Mouse (Mus musculus) heart, embryonic 11.5 days (tissue): Measurements from ENCODE around the gene Shroom4. TPM values are rescaled to one million over a fixed set of nuclear protein-coding genes. Genes with fewer than 3 reads are reported as not detected.
"Not testable (repeated sequence)": the region's sequence is repeated elsewhere in the genome, so short reads cannot be mapped to it uniquely, and the experiment has no call there.

Source experiments
- ATAC-seq: fragments of 200-750 bp; cut with Nextera tagmentation; replicated peaks from 2 replicates; pipeline ENCODE4 v1.8.0; 2017; ENCODE audit warnings: moderate library complexity; ENCODE audit not compliant: insufficient number of reproducible peaks, low FRiP score, low TSS enrichment
- H3K27ac ChIP-seq: fragments of 300-500 bp; sonication (generic); 2 replicates; pipeline ENCODE4 v1.5.1; 2014; ENCODE audit warnings: mild to moderate bottlenecking, low read depth, low read length
- H3K27me3 ChIP-seq: fragments of 300-500 bp; sonication (generic); 2 replicates; pipeline ENCODE4 v1.6.1; 2014; ENCODE audit warnings: mild to moderate bottlenecking, low read length, mixed read lengths; ENCODE audit not compliant: control insufficient read depth, insufficient read depth
- H3K36me3 ChIP-seq: fragments of 300-500 bp; sonication (generic); 2 replicates; pipeline ENCODE4 v1.6.1; 2014; ENCODE audit warnings: mild to moderate bottlenecking, low read length, moderate library complexity, mixed read lengths; ENCODE audit not compliant: control insufficient read depth, insufficient read depth
- H3K4me1 ChIP-seq: fragments of 300-500 bp; sonication (generic); 2 replicates; pipeline ENCODE4 v1.6.1; 2014; ENCODE audit warnings: low read length; ENCODE audit not compliant: control insufficient read depth, insufficient read depth
- H3K4me2 ChIP-seq: fragments of 300-500 bp; sonication (generic); 2 replicates; pipeline ENCODE4 v1.6.1; 2014; ENCODE audit warnings: mild to moderate bottlenecking, moderate library complexity
- H3K4me3 ChIP-seq: fragments of 300-500 bp; sonication (generic); 2 replicates; pipeline ENCODE4 v1.5.1; 2014; ENCODE audit warnings: low read depth, low read length
- H3K9ac ChIP-seq: fragments of 300-500 bp; sonication (generic); 2 replicates; pipeline ENCODE4 v1.6.1; 2014; ENCODE audit warnings: mild to moderate bottlenecking, low read depth, low read length, moderate library complexity
- H3K9me3 ChIP-seq: fragments of 300-500 bp; sonication (generic); replicated peaks from 2 replicates; pipeline ENCODE4 v1.6.1; 2016; ENCODE audit warnings: low read length; ENCODE audit not compliant: control insufficient read depth
- WGBS: fragments of 180-500 bp; shearing (Covaris S2); extraction: QIAGEN DNeasy Blood & Tissue Kit; methylation state at CpG from one replicate; pipeline ENCODE4 v1.1.7; 2014; ENCODE audit not compliant: insufficient replicate concordance; 5-methylcytosine and 5-hydroxymethylcytosine counted together
- polyA plus RNA-seq: library from polyadenylated mRNA; unstranded; fragments of >200 nt; fragmentation: Nextera tagmentation; extraction: Ambion mirVana; gene quantifications from 2 replicates; pipeline ENCODE4 v1.2.1, GENCODE M21; 2014

Gene Shroom4
- polyA plus RNA-seq, 1 experiment from 2014 or later, result 5.2 TPM

DNA sequence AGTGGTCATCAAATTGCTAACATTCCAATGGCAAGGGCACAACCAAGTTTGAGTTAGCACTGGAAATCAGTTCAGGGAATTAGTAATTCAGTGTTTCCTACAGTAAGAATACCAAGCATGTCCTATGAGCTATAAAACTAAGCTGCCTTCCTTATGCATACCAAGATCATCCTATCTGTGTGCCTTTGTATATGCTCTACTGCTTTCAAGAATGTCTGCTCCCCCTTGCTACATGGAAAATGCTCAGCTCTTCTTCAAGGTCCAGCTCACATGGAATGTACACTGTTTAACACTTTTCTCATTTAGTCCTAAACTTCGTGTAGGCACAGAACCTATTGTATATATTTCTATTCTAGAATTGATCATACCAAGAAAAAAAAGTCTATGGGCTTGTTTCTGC lies 69.6 kb downstream of the Shroom4 start:
- WGBS, result no CpG with 5 or more reads among the region's 1 CpGs
- ATAC-seq, H3K9me3 ChIP-seq: not testable (repeated sequence)

DNA sequence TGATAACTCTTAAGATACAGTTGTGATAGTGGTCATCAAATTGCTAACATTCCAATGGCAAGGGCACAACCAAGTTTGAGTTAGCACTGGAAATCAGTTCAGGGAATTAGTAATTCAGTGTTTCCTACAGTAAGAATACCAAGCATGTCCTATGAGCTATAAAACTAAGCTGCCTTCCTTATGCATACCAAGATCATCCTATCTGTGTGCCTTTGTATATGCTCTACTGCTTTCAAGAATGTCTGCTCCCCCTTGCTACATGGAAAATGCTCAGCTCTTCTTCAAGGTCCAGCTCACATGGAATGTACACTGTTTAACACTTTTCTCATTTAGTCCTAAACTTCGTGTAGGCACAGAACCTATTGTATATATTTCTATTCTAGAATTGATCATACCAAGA lies 72.9 kb downstream of the Shroom4 start:
- H3K36me3 ChIP-seq, ATAC-seq, H3K27me3 ChIP-seq, H3K27ac ChIP-seq, H3K4me1 ChIP-seq, H3K9ac ChIP-seq, H3K4me2 ChIP-seq, H3K4me3 ChIP-seq, H3K9me3 ChIP-seq: not testable (repeated sequence)
- WGBS, result no CpG with 5 or more reads among the region's 1 CpGs

More for the DNA sequence above, 69.6 kb downstream of the Shroom4 start:
- not testable (repeated sequence) for H3K4me3 ChIP-seq, H3K4me2 ChIP-seq, H3K9ac ChIP-seq, H3K36me3 ChIP-seq, H3K27ac ChIP-seq, H3K4me1 ChIP-seq, H3K27me3 ChIP-seq

DNA sequence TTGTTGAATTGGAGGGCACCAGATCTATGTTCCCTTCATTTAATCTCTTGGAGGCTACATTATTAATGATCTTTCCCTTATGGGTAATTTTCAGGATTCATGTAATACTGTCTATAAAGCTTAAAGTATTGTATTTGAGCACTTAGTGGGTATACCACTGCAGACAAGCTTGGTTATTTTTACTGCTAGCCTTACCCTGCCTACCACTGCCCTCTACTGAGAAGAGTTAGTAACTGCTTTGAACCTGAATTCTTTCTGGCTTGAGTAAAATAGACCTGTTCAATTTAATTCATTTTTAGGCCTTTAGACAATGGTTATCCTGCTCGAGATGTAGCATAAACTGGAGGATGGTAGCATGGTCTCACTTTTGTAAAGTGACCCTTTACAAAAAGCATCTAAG lies 75.5 kb downstream of the Shroom4 start:
- WGBS, result 36% methylated on average over 1 of the region's 1 CpGs
- ATAC-seq, result no peak
- no peaks in the 10 kb centered on the region for H3K9me3 ChIP-seq

DNA sequence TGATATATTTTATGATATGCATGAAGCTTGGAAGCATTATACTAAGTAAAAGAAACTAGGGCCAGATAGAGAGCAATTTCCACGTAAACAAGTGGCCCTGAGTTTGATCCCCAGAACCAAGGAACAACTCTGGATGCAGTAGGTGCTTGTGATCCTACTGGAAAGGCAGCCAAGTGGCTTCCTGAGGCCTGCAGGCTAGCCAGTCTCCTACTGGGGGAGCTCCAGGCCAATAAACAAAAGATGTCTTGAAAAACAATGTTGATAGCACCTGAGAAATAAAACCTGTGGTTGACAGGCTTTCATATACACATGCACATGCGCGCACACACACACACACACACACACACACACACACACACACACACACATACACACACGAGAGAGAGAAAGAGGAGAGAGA lies 82.6 kb downstream of the Shroom4 start:
- Histone ChIP-seq H3K9me3 (no peaks in the 10 kb centered on the region), H3K4me2 (no peak overlapping the region), H3K9ac (no peak overlapping the region), H3K27ac (no peak overlapping the region), H3K4me1 (no peaks in the 10 kb centered on the region), H3K27me3 (no peaks in the 10 kb centered on the region), H3K4me3 (no peak overlapping the region), H3K36me3 (no peaks in the 10 kb centered on the region)
- no peak for ATAC-seq
- WGBS, result 68% methylated on average over 4 of the region's 4 CpGs

More for the DNA sequence above, 75.5 kb downstream of the Shroom4 start:
- Histone ChIP-seq H3K9ac (no peak overlapping the region), H3K4me3 (no peak overlapping the region), H3K36me3 (no peaks in the 10 kb centered on the region), H3K27me3 (no peaks in the 10 kb centered on the region), H3K4me1 (no peaks in the 10 kb centered on the region), H3K4me2 (no peak overlapping the region), H3K27ac (no peak overlapping the region)

DNA sequence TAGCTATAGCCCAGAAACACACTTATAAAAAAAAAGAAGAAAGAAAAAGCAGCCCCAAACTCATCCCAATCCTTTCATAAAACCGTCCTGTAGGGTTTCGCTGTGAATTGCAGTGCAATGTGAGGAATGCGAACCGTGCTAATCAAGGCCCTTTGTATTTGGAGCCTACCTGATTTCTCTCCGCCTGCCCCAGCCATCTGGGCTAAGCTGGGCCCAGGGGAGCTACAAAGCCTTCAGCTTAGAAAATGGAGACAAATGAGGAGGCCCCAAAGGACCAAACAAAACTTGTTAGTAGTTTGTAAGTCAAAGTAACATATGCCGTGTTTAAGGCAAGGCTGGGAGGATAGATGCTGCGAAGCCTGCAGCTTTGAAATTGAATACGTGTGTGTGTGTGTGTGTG lies 84.2 kb downstream of the Shroom4 start:
- no peak for ATAC-seq
- Histone ChIP-seq H3K27me3 (no peaks in the 10 kb centered on the region), H3K27ac (no peak overlapping the region), H3K4me2 (no peak overlapping the region), H3K4me1 (no peaks in the 10 kb centered on the region), H3K9ac (no peak overlapping the region), H3K36me3 (no peaks in the 10 kb centered on the region), H3K9me3 (no peaks in the 10 kb centered on the region), H3K4me3 (no peak overlapping the region)
- 35% methylated on average over 8 of the region's 8 CpGs for WGBS

DNA sequence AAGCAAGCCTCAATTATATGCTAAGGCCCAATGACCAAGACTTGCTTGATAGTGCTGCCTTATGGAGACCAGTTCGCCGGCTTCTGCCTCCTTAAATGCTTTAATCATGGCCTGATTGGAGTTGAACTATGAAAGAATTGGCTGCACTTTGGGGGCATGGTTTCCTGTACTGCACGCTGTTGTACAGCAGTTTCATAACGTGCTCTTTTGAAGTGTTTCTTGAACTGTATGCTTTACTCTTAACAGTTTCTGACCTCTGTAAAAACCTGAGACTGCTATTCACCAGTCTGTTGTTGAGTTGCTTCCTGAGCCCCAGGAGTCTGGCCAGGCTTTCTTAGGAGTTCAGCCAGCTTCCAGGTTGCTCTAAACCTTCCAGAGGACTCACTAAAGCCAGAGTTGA lies 90.8 kb downstream of the Shroom4 start:
- no peak overlapping the region for H3K4me3 ChIP-seq
- no peaks in the 10 kb centered on the region for H3K4me1 ChIP-seq
- WGBS, result 73% methylated on average over 4 of the region's 4 CpGs
- H3K27ac ChIP-seq, result no peak overlapping the region
- H3K9ac ChIP-seq, result no peak overlapping the region
- no peak overlapping the region for H3K4me2 ChIP-seq
- H3K36me3 ChIP-seq, result no peaks in the 10 kb centered on the region
- H3K9me3 ChIP-seq, result no peaks in the 10 kb centered on the region
- ATAC-seq, result no peak
- no peaks in the 10 kb centered on the region for H3K27me3 ChIP-seq

DNA sequence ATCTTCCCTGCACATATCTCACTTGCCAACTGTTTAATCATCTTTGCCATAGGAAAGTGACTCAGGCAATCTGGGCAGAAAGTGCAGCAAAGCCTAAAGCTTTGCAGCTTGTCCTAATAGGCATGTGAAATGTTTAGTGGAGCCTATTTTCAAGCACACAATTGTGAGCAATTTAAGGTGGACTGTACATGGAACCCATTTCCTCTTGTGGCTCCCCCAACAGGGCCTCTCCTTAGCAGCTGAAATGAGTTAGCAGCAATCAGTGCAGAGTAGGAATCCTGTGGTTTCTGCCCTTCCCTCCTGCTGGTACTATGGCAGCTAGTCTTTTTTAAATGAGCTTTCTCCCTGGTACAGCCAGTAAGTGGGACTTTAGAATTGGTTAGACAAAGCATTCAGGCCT lies 95.8 kb downstream of the Shroom4 start:
- Histone ChIP-seq H3K4me1 (no peaks in the 10 kb centered on the region), H3K27ac (no peak overlapping the region), H3K9me3 (no peaks in the 10 kb centered on the region), H3K9ac (no peak overlapping the region), H3K27me3 (no peaks in the 10 kb centered on the region), H3K4me2 (no peak overlapping the region), H3K4me3 (no peak overlapping the region), H3K36me3 (no peaks in the 10 kb centered on the region)
- no peak for ATAC-seq

DNA sequence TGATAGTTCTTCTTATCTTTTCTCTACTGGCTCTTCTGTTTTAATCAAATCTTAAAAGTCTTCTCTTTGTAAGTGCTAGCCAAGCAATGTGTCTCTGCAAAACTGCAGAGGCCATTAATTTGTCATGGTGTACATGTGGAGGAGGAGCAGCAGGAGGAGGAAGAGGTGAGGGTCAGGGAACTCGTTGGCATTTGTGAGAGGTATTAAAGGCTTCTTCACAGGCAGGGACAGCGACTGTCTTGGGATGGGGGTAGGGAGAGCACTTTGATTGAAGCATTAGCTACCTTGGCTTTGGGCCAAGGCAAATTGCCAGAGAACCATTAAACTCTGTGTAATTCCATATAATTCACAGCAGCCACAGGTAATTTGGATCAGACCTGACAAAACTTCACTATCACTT lies 96.7 kb downstream of the Shroom4 start:
- H3K4me3 ChIP-seq, result no peak overlapping the region
- no peak overlapping the region for H3K9ac ChIP-seq
- H3K36me3 ChIP-seq, result no peaks in the 10 kb centered on the region
- H3K4me1 ChIP-seq, result no peaks in the 10 kb centered on the region
- H3K27me3 ChIP-seq, result no peaks in the 10 kb centered on the region
- no peak overlapping the region for H3K27ac ChIP-seq
- no peak overlapping the region for H3K4me2 ChIP-seq
- ATAC-seq, result no peak
- WGBS, result 38% methylated on average over 2 of the region's 2 CpGs
- H3K9me3 ChIP-seq, result no peaks in the 10 kb centered on the region

DNA sequence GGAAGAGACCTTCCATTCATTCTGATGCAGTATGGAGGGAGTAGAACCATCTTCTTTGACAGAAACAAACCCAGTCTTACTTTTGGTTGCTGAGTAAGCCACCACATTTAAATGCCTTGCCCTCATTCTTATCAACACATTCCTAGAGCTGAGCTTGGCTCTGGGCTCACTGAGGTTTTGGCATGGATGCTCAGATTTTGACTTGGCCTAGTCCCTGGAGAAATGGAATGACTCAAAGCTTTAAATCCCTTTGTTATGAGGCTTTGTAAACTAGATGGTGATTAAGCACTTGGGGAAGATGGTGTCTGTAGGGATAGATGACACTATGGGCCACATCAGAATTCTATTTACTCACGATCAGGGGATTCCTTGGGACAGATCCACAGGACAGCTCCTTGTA lies 102.2 kb downstream of the Shroom4 start:
- no peak overlapping the region for H3K4me2 ChIP-seq
- no peaks in the 10 kb centered on the region for H3K4me1 ChIP-seq
- H3K9me3 ChIP-seq, result no peaks in the 10 kb centered on the region
- H3K4me3 ChIP-seq, result no peak overlapping the region
- no peak overlapping the region for H3K9ac ChIP-seq
- WGBS, result 71% methylated on average over 1 of the region's 1 CpGs
- H3K27me3 ChIP-seq, result no peaks in the 10 kb centered on the region
- no peaks in the 10 kb centered on the region for H3K36me3 ChIP-seq
- ATAC-seq, result no peak
- no peak overlapping the region for H3K27ac ChIP-seq
